Mouse (Mus musculus) layer of hippocampus, adult 2 months (tissue): Measurements from ENCODE around the gene Aars. TPM values are rescaled to one million over a fixed set of nuclear protein-coding genes. Genes with fewer than 3 reads are reported as not detected.
A peak's percentile ranks its signal among the peaks of the same experiment; 100 is the strongest.

Experiments
- DNase-seq, 2 experiments: peaks; one replicate each; pipeline ENCODE4 v3.0.0; 2022; ENCODE audit warnings: low spot score in 2 of 2
- H3K27ac ChIP-seq: fragments of 200-600 bp; 2 replicates; pipeline ENCODE4 v1.8.1; 2022
- H3K4me3 ChIP-seq: fragments of 200-600 bp; 2 replicates; pipeline ENCODE4 v1.8.1; 2022; ENCODE audit warnings: mild to moderate bottlenecking
- CTCF ChIP-seq: fragments of 200-600 bp; conservative IDR thresholded peaks from 2 replicates; pipeline ENCODE4 v1.8.1; 2022; ENCODE audit warnings: antibody characterized with exemption, mild to moderate bottlenecking, moderate library complexity
- total RNA-seq, 2 experiments: library from RNA; stranded (reverse); gene quantifications; 2 replicates each; pipeline ENCODE4 v1.2.3; 2021

Gene Aars
- total RNA-seq, 2 experiments from 2014 or later: 79.5 to 86.3 TPM

GRCm38 (mm10) chr8:111033482-111034215, 705 bp downstream of the Aars start:
- Histone ChIP-seq H3K4me3 (peak overlapping the region; percentile 95), H3K27ac (peak overlapping the region; percentile 91)
- TF ChIP-seq CTCF: no peak
- DNase-seq: peak; percentile 97 to 99

GRCm38 (mm10) chr8:111034276-111034675, 1.3 kb downstream of the Aars start:
- no peak for DNase-seq
- no peak for TF ChIP-seq CTCF
- Histone ChIP-seq H3K4me3 (peak overlapping the region; percentile 95), H3K27ac (peak overlapping the region; percentile 91)

GRCm38 (mm10) chr8:111036591-111036990, 3.6 kb downstream of the Aars start:
- no peak overlapping the region for H3K27ac ChIP-seq
- no peak overlapping the region for H3K4me3 ChIP-seq
- TF ChIP-seq CTCF: no peak
- no peak for DNase-seq

- Histone ChIP-seq H3K4me3 (no peak overlapping the region), H3K27ac (no peak overlapping the region)
- TF ChIP-seq CTCF: no peak
- no peak for DNase-seq
These were observed 9.6 kb downstream of the Aars start for GRCm38 (mm10) chr8:111042546-111042945.

- no peak overlapping the region for H3K4me3 ChIP-seq
- TF ChIP-seq CTCF: peak; percentile 61
These were observed 11.2 kb downstream of the Aars start for GRCm38 (mm10) chr8:111044003-111044734.

GRCm38 (mm10) chr8:111048694-111049093, 15.8 kb downstream of the Aars start:
- peak; percentile 51 for TF ChIP-seq CTCF
- no peak for DNase-seq
- Histone ChIP-seq H3K4me3 (no peak overlapping the region), H3K27ac (no peak overlapping the region)

More at GRCm38 (mm10) chr8:111044003-111044734, 11.2 kb downstream of the Aars start:
- no peak for DNase-seq
- H3K27ac ChIP-seq: no peak overlapping the region

GRCm38 (mm10) chr8:111049106-111049505, 16.2 kb downstream of the Aars start:
- no peak for TF ChIP-seq CTCF
- DNase-seq: no peak
- Histone ChIP-seq H3K4me3 (no peak overlapping the region), H3K27ac (no peak overlapping the region)

GRCm38 (mm10) chr8:111053827-111054518, 21.0 kb downstream of the Aars start:
- Histone ChIP-seq H3K4me3 (no peak overlapping the region), H3K27ac (no peak overlapping the region)
- TF ChIP-seq CTCF: peak; percentile 13
- DNase-seq: no peak

- no peak for DNase-seq
- H3K4me3 ChIP-seq: no peak overlapping the region
These were observed 22.2 kb downstream of the Aars start for GRCm38 (mm10) chr8:111055031-111055634.

GRCm38 (mm10) chr8:111055661-111056060, 22.7 kb downstream of the Aars start:
- no peak for TF ChIP-seq CTCF
- Histone ChIP-seq H3K27ac (no peak overlapping the region), H3K4me3 (no peak overlapping the region)
- no peak for DNase-seq

More at GRCm38 (mm10) chr8:111055031-111055634, 22.2 kb downstream of the Aars start:
- no peak for TF ChIP-seq CTCF
- H3K27ac ChIP-seq: no peak overlapping the region

GRCm38 (mm10) chr8:111056158-111056663, 23.3 kb downstream of the Aars start, which contains the start of gene Exosc6:
Gene Exosc6 (plus strand): TSS chr8:111056339.
- Histone ChIP-seq H3K4me3 (peak within 1 kb of the TSS; percentile 83), H3K27ac (peak within 1 kb of the TSS; percentile 88)
- TF ChIP-seq CTCF: peak; percentile 95
- DNase-seq: peak; percentile 86 to 92

- DNase-seq: peak in 1 of 2 experiments; percentile 24
- H3K4me3 ChIP-seq: peak overlapping the region; percentile 83
- H3K27ac ChIP-seq: peak overlapping the region; percentile 88
These were observed 23.8 kb downstream of the Aars start for GRCm38 (mm10) chr8:111056691-111057293.

More at GRCm38 (mm10) chr8:111056691-111057293, 23.8 kb downstream of the Aars start:
- no peak for TF ChIP-seq CTCF
